Mouse (Mus musculus) frontal cortex, postnatal 14 days (tissue): ENCODE data around the gene Tnip2.

Experiments
- DNase-seq, 2 experiments: peaks; one replicate each; pipeline ENCODE4 v3.0.0; 2022; ENCODE audit warnings: low spot score in 2 of 2

Gene Tnip2

DNA sequence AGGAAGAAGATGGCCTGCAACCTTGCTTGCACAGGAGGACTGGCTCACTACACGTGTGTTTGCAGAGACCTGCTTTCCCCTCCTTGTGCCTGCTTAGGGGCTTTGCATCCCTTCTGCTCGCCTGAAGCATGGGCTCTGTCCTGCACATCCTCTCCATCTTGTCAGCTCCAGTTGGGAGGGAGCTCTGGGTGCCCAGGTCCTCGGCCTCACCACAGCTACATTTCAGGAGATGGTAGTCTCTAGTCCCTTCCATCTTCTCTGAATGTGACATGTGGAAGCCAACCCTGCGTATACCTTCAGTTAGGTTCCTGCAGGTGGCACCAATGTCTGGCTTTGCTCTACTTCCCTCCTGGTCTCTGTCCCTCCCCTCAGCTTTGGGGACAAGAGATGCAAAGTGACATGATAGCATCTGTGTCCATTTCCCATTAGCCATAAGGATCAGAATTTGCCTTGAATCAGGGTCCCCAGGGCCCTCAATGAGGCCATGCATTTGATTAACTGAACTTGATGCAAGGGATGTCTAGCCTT lies 10.2 kb upstream of the Tnip2 start:
- no peak for DNase-seq

DNA sequence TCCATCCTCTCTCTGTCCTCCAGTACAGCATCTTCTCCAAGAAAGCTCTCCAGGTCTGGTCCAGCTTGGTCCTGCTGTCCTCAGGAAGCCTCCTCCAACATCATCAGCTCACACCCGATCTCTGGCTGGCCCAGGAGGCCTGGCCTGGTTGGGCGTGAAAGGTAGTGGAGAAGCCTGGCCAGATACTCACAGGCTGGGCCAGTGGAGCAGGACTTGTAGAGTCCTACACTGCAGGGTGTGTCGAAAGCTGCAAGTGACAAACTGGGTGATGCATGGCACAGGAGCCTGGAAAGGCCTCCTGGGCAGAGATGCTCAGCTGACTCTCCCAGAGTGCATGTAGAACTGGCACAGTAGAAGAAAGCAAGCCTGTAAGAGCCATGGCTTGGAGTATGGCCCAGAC lies 7.5 kb upstream of the Tnip2 start:
- no peak for DNase-seq

DNA sequence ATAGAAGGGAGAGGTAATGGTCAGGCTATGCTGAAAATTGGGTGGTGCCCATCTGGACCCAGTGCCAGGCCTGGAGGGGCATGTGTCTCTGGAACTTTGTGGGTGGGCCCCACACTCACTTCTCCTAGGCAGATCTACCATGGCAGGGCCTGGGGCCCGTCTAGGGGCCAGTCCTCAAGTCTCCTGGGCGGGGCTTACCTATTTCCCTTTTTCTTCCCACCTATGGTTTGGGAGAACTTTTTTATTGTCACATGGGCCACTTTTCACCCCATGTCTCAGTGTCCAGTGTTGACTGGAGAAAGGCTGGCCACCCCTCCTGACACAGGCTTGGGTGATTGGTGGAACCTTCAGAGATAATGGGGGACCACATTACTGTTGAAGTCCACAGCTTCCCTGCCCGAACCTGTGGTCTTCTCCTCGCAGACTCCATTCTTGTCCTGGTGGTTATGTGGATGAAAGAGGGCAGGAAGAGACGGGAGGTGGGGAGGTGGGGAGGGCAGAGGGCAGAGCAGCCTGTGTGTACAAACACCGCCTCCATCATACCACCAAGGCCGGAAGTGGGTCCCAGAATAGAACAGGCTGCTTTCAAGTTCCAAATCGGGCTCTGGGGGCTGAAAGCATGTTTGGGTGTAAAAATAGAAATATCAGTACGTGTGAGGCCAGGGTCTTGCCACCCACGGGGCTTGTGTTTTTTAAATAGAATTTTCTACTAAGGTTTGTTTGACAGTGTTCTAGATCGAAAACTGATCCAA lies 6.8 kb upstream of the Tnip2 start:
- no peak for DNase-seq

DNA sequence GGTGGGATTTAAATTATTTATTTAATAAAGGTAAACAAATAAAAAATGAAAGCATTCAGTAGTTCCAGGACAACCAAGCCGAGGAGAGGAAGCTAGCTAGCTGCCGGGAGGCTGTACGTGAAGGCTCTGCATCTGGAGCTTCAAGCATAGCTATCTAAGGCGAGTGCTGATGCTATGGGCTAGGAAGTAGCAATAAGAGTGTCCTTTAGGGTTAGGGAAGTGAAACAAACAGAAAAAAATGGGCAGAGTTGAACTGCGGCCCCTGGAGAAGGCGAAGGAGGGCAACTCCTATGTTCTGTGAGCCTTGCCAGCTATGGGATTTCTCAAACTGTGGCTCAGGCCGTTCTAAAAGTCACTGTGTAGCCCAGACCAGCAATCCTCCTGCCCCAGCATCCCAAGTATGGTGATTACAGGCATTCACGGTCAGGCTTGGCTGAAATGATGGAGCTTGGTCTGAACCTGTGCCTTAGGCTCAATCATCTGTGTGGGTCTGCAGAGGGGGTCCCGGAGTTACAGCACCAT lies 5.7 kb upstream of the Tnip2 start:
- DNase-seq = no peak

GRCm38 (mm10) chr5:34517913-34518312 lies 4.1 kb upstream of the Tnip2 start:
- DNase-seq = peak in 1 of 2 experiments; percentile 62

- no peak for DNase-seq
Measured at GRCm38 (mm10) chr5:34515096-34515495, 1.3 kb upstream of the Tnip2 start.

- peak in 1 of 2 experiments; percentile 32 for DNase-seq
Measured at GRCm38 (mm10) chr5:34514218-34514566, 401 bp upstream of the Tnip2 start.

GRCm38 (mm10) chr5:34512486-34512885 lies 1.3 kb downstream of the Tnip2 start:
- DNase-seq = no peak

- DNase-seq = no peak
Measured at GRCm38 (mm10) chr5:34502821-34503220, 11.0 kb downstream of the Tnip2 start.

GRCm38 (mm10) chr5:34502411-34502810 lies 11.4 kb downstream of the Tnip2 start:
- DNase-seq = no peak

DNA sequence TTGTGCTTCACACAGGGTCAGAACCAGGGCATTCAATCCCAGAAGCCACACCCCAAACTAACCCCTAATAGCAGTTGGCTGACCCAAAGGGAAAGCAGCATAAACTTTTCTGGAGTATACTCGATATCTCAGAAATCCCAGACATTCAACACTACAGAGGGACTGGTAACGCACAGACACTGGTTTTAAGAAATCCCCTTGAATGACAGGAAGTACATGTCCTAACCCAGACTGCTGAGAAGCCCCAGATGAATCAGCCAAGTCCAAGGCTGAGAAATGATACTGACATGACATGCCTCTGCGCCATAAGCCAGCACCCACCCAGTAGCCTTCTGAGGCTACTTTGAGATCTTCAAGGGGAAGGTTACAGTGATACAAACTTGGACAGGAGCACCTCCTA lies 12.2 kb downstream of the Tnip2 start:
- DNase-seq = no peak

DNA sequence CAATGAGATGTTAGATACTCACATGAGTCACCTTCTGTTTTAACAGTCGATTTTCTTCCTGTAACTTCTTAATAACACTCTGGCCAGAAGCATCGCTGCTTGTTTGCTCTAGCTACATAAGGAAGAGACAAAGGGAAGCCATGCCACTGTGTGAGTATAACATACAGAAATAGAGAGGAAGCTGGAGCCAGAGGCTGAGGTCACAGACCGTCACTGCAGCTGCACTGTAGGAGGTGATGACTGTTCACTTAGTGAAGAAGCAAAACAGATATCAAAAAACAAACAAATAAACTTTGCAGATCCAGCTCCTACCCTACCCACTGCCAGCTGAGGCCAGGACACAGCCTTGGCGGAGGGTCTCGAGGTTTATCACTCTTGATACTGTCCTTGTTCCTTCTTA lies 12.9 kb downstream of the Tnip2 start:
- no peak for DNase-seq

DNA sequence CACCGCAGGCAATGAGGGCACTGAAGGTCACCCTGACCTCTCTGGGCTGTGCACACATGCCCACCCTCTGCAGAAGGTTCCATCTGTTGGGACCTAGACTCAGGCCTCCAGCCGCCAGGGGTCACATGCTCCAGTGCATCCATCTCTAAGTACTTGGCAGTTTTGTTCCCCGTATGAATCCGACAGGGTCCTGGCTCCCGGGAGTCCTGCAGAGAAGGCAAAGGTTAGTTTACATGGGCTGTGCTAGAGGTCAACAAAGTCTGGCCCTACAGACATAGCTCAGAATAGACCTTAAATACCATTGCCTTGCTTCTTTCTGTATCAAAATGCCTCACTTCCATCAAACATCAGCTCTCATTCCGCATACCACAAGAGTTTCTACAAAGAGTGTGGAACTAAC lies 17.0 kb downstream of the Tnip2 start:
- DNase-seq = no peak

GRCm38 (mm10) chr5:34489418-34489787 lies 24.4 kb downstream of the Tnip2 start:
- no peak for DNase-seq

GRCm38 (mm10) chr5:34488741-34489417 lies 24.9 kb downstream of the Tnip2 start:
- no peak for DNase-seq

DNA sequence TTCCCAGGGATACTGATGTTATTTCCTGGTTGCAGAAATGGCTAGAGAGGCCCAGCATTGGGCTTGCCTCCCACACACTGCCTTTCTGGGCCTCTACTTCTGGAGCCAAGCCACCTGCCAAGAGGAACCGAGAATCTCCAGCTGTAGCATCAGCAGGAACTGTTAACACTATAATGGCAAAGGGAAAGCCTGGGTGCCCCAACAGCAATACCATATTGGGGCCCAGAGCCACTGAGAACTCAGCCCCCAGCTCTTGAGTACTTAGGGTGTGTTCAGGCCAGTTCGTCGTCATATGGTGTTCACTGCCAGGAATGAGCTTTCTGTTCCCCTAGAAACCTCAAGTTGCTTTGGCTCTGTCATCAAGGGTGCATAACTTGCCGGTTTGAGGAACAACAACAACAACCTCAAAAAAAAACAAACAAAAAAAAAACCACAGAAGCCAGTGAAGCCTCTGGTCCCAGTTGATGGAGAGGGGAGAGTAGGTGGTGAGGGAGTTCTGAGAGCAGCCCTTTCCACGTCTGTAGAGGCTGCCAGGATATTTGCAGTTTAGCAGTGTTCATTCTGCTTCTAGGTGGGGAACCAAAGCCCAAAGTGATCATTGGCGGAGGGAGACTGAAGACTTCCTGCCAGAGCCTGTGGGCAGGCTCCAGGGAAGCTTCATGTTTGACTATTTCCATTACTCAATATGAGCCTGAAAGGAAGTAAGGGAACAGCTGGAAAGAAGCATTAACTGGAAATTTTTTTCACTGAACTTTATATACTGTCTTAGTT lies 26.3 kb downstream of the Tnip2 start:
- no peak for DNase-seq

DNA sequence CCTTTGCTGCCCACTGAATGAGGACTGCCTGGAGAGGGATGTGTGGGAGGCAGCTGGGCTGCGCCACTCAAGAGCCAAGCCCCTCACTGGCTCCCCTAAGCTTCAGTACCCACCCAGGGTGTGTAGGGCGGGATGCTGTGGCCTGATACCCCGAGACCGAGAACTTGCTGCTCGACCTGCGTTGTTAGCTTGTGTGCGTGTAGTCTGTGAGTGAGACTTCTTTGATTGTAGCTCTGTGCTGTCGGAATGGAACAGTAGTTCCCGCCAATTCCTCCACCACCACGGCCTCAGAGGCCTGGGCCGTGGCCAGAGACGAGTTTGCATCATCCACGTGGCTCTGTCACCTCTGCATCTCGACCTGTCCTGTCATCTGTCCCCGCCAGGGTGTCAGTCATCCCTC lies 28.1 kb downstream of the Tnip2 start:
- DNase-seq = no peak

- DNase-seq = no peak
Measured at GRCm38 (mm10) chr5:34480926-34481325, 32.9 kb downstream of the Tnip2 start.

- no peak for DNase-seq
Measured at GRCm38 (mm10) chr5:34468039-34468775, 45.6 kb downstream of the Tnip2 start.

GRCm38 (mm10) chr5:34466648-34467047 lies 47.1 kb downstream of the Tnip2 start:
- no peak for DNase-seq

DNA sequence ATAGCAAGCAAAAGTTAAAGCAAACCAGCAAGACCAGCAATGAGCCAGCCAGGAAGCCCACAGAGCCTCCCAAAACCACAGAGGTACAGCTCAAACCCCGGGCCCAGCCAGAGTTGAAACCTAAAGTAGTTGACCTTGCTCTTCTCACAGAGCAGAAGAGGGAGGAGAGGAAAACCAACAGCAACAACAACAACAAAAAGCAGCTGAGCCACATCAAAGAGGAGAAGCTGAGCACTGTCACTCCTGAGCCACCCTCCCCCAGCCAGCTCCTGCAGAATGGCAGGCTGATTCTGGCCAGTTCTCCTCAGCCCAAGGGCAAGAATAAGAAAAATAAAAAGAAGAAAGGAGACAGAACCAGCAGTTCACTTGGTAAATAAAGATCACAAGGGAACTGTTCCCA lies 47.7 kb downstream of the Tnip2 start:
- DNase-seq = no peak

DNA sequence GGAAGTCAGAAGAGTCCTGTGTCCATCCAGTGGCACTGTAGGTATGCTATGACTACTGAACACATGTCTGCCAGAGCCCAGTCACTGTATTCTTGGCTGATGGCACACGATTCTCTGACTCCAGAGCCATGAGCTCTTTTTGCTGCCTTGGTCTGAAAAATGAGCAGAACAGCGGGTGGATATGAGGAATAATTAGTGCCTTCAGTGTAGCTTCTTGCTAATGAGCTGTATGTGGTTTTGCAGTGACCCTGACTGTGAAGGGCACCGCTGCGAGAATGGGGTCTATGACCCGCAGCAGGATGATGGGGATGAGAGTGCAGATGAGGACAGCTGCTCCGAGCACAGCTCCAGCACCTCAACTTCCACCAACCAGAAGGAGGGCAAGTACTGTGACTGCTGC lies 52.0 kb downstream of the Tnip2 start:
- no peak for DNase-seq
